Mouse (Mus musculus) hindbrain, embryonic 15.5 days (tissue): Measurements from ENCODE around the gene Glipr1l1. TPM values are rescaled to one million over a fixed set of nuclear protein-coding genes. Genes with fewer than 3 reads are reported as not detected.
"Not testable (repeated sequence)": the region's sequence is repeated elsewhere in the genome, so short reads cannot be mapped to it uniquely, and the experiment has no call there.

Experiments used
- ATAC-seq: fragments of 200-750 bp; cut with Nextera tagmentation; 2 replicates; pipeline ENCODE4 v1.8.0; 2017; ENCODE audit warnings: low read depth, moderate number of reproducible peaks, moderate TSS enrichment; ENCODE audit not compliant: low FRiP score
- H3K27ac ChIP-seq: fragments of 300-500 bp; sonication (generic); replicated peaks from 2 replicates; pipeline ENCODE4 v1.5.1; 2015; ENCODE audit warnings: mild to moderate bottlenecking, inconsistent platforms
- H3K27me3 ChIP-seq: fragments of 300-500 bp; sonication (generic); 2 replicates; pipeline ENCODE4 v1.6.1; 2015; ENCODE audit warnings: control low read depth, inconsistent platforms
- H3K36me3 ChIP-seq: fragments of 300-500 bp; sonication (generic); 2 replicates; pipeline ENCODE4 v1.6.1; 2015; ENCODE audit warnings: control low read depth, inconsistent platforms
- H3K4me1 ChIP-seq: fragments of 300-500 bp; sonication (generic); replicated peaks from 2 replicates; pipeline ENCODE4 v1.6.1; 2015; ENCODE audit warnings: control low read depth, inconsistent platforms
- H3K4me2 ChIP-seq: fragments of 300-500 bp; sonication (generic); 2 replicates; pipeline ENCODE4 v1.6.1; 2015; ENCODE audit warnings: moderate library complexity, mild to moderate bottlenecking, inconsistent platforms
- H3K4me3 ChIP-seq: fragments of 300-500 bp; sonication (generic); 2 replicates; pipeline ENCODE4 v1.5.1; 2015; ENCODE audit warnings: mild to moderate bottlenecking, inconsistent platforms
- H3K9ac ChIP-seq: fragments of 300-500 bp; sonication (generic); 2 replicates; pipeline ENCODE4 v1.6.1; 2015; ENCODE audit warnings: inconsistent platforms
- H3K9me3 ChIP-seq: fragments of 300-500 bp; sonication (generic); 2 replicates; pipeline ENCODE4 v1.6.1; 2016; ENCODE audit warnings: control low read depth, inconsistent platforms
- WGBS: fragments of 180-500 bp; shearing (Covaris S2); methylation state at CpG from one replicate; pipeline ENCODE4 v1.1.7; 2015; 5-methylcytosine and 5-hydroxymethylcytosine counted together
- polyA plus RNA-seq: library from polyadenylated mRNA; unstranded; fragments of >200 nt; fragmentation: Nextera tagmentation; extraction: Ambion mirVana; gene quantifications from 2 replicates; pipeline ENCODE4 v1.2.1, GENCODE M21; 2015

Glipr1l1 gene
- polyA plus RNA-seq, 1 experiment from 2014 or later: 0.29 TPM

DNA sequence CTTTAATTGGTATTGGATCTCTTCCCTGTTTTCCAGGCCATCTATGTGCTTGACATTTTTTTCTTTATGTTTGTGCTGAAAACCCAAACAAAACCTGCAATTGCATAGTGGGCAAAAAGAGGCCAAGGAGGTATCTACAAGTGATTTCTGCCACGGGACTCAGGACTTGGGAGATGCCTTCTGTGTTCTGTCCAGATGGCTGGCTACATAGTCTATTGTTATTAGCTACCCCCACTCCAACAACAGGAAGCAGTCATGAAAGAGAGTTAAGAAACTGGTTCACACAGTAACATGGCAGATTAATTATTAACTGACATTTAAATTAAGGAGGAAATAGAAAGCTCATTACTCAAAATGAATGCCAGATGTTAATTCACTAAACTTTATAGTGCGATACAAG lies 65.1 kb downstream of the Glipr1l1 start:
- not testable (repeated sequence) for ATAC-seq, H3K36me3 ChIP-seq, H3K4me2 ChIP-seq, H3K9ac ChIP-seq, H3K4me3 ChIP-seq, H3K27ac ChIP-seq, H3K9me3 ChIP-seq, H3K27me3 ChIP-seq, H3K4me1 ChIP-seq
- 49% methylated on average over 2 of the region's 2 CpGs for WGBS

DNA sequence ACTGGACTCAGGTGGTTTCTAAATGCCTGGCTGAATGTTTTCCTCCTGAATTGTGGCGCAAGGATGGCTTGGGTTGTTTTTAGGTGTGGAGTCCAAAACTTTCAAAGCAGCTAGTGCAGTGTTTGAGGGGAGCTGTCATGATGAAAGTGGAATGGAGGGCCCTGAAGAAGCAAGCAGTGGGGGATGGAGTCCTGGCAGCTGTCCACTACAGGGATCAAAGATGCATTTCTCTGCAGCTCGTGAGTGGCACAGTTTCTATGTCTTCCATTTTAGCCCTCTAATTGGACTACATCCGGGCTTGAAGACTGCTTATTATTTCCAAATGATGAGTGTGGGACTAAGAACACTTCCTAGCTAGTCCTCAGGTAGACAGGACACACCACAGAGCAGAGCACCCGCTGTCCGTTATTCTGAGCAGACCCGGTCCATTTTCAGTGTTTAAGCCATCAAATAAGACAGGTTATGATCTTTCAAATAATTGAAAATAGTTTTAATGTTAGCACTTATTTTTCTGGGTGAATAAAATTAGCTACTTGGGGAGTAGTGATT lies 67.8 kb downstream of the Glipr1l1 start:
- not testable (repeated sequence) for H3K27ac ChIP-seq, H3K4me3 ChIP-seq, H3K4me1 ChIP-seq, H3K9ac ChIP-seq, ATAC-seq, H3K36me3 ChIP-seq, H3K4me2 ChIP-seq, H3K27me3 ChIP-seq, H3K9me3 ChIP-seq
- 75% methylated on average over 6 of the region's 6 CpGs for WGBS

Other genes with a start within 250 kb of the Glipr1l1 start
- 33.8 and 37.0 TPM in 2 replicates for gene Krr1, start 87.5 kb upstream of the Glipr1l1 start, polyA plus RNA-seq
- 0.43 and 0.76 TPM in 2 replicates for gene Glipr1, start 57.6 kb upstream of the Glipr1l1 start, polyA plus RNA-seq
- not detected in 2 replicates for gene Glipr1l2, start 23.2 kb downstream of the Glipr1l1 start, polyA plus RNA-seq
- 0.49 and 0.52 TPM in 2 replicates for gene Glipr1l3, start 100.1 kb downstream of the Glipr1l1 start, polyA plus RNA-seq
- 0.58 and 0.66 TPM in 2 replicates for gene Caps2, start 103.4 kb downstream of the Glipr1l1 start, polyA plus RNA-seq
- 7.1 and 7.7 TPM in 2 replicates for gene Kcnc2, start 210.9 kb downstream of the Glipr1l1 start, polyA plus RNA-seq